Mouse (Mus musculus) gastrocnemius, adult 8-10 months (tissue): Measurements from ENCODE around the gene Lig4. TPM values are rescaled to one million over a fixed set of nuclear protein-coding genes. Genes with fewer than 3 reads are reported as not detected.
A peak's percentile ranks its signal among the peaks of the same experiment; 100 is the strongest.

ENCODE experiments used
- DNase-seq, 2 experiments: peaks; one replicate each; pipeline ENCODE4 v3.0.0; 2022; ENCODE audit warnings: low spot score in 2 of 2
- total RNA-seq, 4 experiments: library from RNA; stranded (reverse); gene quantifications; 2 replicates each; pipeline ENCODE4 v1.2.4; 2022

Gene Lig4
- 1 to 10 TPM; 4.6 to 6.1 (median 5.1) TPM for total RNA-seq

DNA sequence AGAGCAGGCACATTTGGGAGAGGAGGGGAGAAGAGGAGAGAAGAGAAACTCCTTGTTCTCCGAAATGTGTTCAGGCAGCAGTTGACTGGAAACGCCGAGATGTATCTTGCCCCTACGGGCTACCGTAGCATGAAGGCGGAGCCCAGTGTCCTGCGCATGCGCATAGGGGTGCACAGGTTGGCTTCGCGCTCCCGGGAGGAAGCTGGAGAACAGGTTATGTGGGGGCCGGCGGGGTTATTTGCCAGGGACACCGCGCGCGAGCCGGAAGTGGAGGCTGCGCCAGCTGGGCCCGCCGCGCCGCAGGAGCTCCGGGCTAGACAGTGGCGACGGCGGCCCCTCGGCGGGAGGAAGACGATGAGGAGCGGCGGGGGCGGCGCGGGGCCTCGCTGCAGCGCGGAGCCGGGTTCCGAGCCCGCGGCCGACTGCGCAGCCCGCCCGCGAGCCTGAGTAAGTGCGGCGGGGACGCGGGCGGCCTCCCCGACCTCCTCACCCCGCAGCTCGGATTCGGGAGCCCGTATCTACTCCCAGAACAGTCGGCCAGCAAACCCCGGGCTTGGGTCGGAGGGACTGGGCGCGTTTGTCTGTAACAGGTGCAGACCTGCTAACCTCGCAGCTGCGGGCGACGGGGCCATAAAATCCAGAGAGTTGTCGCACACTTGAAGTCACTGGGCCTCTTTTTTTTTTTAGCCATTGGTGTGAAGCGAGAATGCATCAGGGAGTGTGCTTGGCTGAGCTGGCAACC lies at the start of gene Lig4, which contains the start of gene Abhd13:
TSS of gene Lig4 (minus strand) at position 114 of the 742 bp plus-strand sequence.
TSS of gene Abhd13 (plus strand) at position 135 of the 742 bp plus-strand sequence.
- DNase-seq: peak; percentile 95 to 96

DNA sequence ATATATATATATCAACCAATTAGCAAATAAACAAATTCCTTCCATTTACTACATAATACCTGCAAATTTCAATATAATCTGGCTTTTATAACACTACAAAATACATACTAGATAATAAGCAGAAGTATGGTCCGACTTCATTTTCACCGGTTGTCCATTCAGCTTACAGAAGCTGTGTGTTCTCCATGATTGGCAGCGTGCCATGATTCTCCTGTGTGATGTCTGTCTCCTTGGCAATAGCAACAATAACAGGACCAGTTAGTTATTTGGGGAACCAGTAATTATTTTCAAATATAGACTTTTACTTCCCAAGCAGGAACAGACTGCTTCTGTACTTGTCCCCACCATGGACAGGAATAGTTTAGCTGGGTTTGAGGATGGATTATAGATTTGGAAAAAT lies 39.7 kb upstream of the Lig4 start:
- no peak for DNase-seq

GRCm38 (mm10) chr8:10016252-10016651 lies 38.8 kb upstream of the Lig4 start:
- DNase-seq: no peak

DNA sequence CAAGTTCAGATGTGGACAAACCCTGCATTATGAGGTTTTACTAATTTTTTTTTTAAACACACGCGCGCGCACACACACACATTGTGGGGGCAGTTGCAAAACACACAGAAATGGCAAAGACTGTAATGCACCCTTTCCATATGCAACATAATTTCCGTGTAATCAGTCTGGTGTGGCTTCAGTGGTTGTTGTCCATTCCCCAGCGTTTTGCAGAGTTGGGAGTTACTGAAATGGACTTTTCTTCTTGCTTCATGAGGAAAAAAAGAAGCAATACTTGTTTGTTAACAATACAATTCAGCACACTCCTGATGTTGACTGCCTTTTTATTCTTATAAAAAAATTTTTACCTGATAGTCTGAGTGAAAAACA lies 30.2 kb upstream of the Lig4 start:
- DNase-seq: no peak

- DNase-seq: no peak
These were observed 29.6 kb upstream of the Lig4 start for GRCm38 (mm10) chr8:10006986-10007659.

- DNase-seq: no peak
These were observed 28.9 kb upstream of the Lig4 start, which contains the start of gene Tnfsf13b for GRCm38 (mm10) chr8:10006156-10006985. Gene Tnfsf13b (plus strand): TSS chr8:10006467.

DNA sequence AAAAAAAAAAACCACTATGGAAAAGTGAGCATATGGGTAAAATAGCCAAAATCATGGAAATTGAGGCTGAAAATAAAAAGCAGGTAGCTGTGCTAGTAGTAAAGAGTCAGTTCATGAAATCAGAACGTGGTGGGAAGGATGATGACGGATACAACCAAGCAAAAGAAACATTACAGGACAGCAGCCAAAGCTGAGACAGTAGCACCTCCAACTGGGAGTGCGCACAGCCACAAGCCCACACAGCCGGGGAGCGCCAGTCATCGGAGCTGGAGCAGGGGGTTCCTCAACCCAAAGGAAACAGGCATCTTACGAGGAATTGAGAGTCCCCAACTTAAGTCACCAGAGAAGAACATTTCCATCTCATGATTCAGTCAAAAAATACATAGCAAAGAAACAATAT lies 26.6 kb upstream of the Lig4 start:
- no peak for DNase-seq

DNA sequence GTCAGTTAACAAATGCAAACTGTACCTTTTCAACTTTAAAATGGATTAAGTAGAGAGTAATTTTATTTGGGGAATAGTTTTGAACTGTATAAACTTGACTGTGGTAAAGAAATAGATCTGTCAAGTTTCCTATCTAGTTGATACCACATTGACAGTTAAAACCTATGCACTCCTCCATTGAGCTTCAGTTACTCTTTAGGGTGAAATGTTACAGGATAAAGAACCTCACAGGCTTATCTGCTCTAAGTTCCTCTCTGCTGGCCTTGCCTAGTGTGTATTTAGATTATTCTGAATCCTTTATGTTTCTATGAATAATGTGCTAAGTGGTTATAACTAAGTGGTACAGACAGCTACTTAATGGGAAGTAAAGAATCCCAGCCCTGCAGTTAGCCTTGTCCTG lies 2.7 kb upstream of the Lig4 start:
- no peak for DNase-seq

GRCm38 (mm10) chr8:9979746-9980145 lies 2.3 kb upstream of the Lig4 start:
- no peak for DNase-seq

- no peak for DNase-seq
These were observed 1.2 kb upstream of the Lig4 start for GRCm38 (mm10) chr8:9978475-9979230.

- DNase-seq: peak in 1 of 2 experiments; percentile 3
These were observed 470 bp downstream of the Lig4 start for GRCm38 (mm10) chr8:9977016-9977415.

- peak; percentile 98 to 100 for DNase-seq
These were observed 1.4 kb downstream of the Lig4 start for GRCm38 (mm10) chr8:9975898-9976611.

GRCm38 (mm10) chr8:9975276-9975675 lies 2.2 kb downstream of the Lig4 start:
- no peak for DNase-seq

DNA sequence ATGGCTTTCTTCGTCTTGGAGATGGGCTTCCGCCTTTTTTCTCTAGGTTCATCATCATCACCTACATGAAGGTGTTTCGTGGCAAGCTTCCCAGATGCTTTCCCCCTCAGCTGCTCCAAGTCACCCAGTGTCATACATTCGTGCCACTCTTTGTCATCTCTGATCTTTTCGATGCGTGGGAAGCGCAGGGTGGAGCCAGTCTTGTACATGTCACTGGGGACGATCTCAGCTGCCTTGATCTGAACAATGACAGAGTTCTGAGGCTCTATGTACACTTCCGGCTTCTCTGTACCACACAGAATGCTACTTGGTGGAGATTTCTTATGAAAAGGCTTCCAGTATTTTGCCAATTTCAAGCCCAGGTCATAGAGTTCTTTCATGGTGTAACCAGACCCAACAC lies 5.6 kb downstream of the Lig4 start:
- no peak for DNase-seq

- no peak for DNase-seq
These were observed 17.6 kb downstream of the Lig4 start for GRCm38 (mm10) chr8:9959919-9960318.

DNA sequence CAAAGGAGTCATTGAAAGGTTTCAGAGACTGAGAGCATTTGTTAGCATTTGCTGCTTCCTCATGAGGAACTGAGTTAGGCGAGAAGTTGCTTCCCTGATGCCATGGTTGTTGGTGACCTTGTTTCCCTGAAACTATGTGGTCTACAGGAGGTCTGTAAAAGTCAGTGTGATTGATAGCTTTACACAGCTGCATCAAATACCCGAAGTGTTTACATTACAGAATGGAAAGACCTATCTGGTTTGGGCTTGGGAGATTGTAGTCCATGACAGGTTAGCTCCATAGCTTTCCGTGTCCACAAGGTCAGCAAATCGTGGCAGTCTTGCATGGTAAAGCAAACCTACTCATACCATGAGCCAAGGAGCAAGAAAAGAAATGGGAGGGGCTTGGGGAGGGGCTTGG lies 19.1 kb downstream of the Lig4 start:
- no peak for DNase-seq

- DNase-seq: no peak
These were observed 28.2 kb downstream of the Lig4 start for GRCm38 (mm10) chr8:9949134-9949890.

DNA sequence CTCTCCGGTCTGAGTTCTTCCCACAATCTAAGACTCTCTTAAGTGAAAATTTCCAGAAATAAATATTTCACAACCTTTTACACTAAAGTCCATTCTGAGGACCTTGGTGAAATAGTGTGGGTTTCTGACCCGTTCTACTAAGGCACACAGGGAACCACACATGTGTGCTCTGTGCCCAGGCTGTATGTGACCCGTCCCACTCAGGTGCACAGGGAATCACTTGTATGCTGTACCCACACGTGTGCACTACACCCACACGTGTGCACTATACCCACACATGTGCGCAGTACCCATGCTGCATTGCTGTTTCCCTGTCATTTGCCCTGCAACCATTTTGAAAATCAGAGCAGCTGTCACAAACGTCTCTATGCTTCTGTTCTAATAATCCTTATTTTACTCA lies 41.9 kb downstream of the Lig4 start:
- DNase-seq: no peak

DNA sequence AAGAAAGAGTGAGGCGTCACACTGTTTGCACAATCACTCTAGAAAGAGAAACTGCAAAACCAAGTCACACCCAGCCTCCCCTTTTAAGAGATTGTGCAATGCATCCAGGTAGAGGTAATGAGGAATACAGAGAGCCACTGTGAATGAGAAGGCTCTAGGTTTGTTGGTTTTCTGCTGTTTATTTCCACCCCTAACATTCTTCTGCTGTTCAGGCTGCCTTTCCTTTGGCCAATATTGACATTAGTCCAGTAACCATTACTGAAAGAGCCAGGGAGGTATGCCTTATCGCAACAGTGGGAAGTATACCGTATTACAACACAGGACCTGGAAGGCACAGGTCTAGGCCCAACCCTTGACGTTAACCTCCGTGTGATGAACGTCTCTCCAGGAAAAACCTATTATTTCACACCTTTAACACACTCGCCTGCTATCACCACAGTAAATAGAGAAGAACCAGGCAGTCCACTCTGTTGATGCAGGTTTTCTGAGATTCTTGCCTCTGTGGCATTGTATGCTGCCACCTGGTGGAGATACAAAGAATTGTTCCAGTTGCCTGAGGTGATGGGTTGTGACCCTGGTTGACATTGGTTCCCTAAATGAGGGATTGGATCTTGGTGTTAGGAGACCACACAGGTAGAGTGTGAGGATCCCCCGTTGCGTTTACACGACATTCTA lies 42.5 kb downstream of the Lig4 start:
- no peak for DNase-seq
